Mouse (Mus musculus) limb, embryonic 14.5 days (tissue): ENCODE data around the gene Gm21773. TPM values are rescaled to one million over a fixed set of nuclear protein-coding genes. Genes with fewer than 3 reads are reported as not detected.
"Not testable (repeated sequence)": the region's sequence is repeated elsewhere in the genome, so short reads cannot be mapped to it uniquely, and the experiment has no call there.

Source experiments
- ATAC-seq: fragments of 200-750 bp; cut with Nextera tagmentation; 2 replicates; pipeline ENCODE4 v1.8.0; 2017; ENCODE audit warnings: low read depth, moderate number of reproducible peaks, moderate TSS enrichment; ENCODE audit not compliant: low FRiP score
- DNase-seq: peaks from one replicate; pipeline ENCODE4 v3.0.0-alpha.2; 2015; ENCODE audit warnings: low spot score
- H3K27ac ChIP-seq: fragments of 300-500 bp; sonication (generic); replicated peaks from 2 replicates; pipeline ENCODE4 v1.5.1; 2014; ENCODE audit warnings: low read depth, mild to moderate bottlenecking, low read length, moderate library complexity, mixed read lengths
- H3K27me3 ChIP-seq: fragments of 300-500 bp; sonication (generic); 2 replicates; pipeline ENCODE4 v1.6.1; 2014; ENCODE audit warnings: low read length, mixed read lengths; ENCODE audit not compliant: control insufficient read depth, insufficient read depth
- H3K36me3 ChIP-seq: fragments of 300-500 bp; sonication (generic); 2 replicates; pipeline ENCODE4 v1.6.1; 2014; ENCODE audit warnings: mild to moderate bottlenecking, low read length, moderate library complexity, mixed read lengths; ENCODE audit not compliant: control insufficient read depth, insufficient read depth
- H3K4me1 ChIP-seq: fragments of 300-500 bp; sonication (generic); 2 replicates; pipeline ENCODE4 v1.6.1; 2014; ENCODE audit warnings: antibody characterized with exemption, low read length, mixed read lengths; ENCODE audit not compliant: control insufficient read depth, insufficient read depth
- H3K4me2 ChIP-seq: fragments of 300-500 bp; sonication (generic); replicated peaks from 2 replicates; pipeline ENCODE4 v1.6.1; 2014; ENCODE audit warnings: low read depth, mild to moderate bottlenecking, low read length, moderate library complexity; ENCODE audit not compliant: severe bottlenecking
- H3K4me3 ChIP-seq: fragments of 300-500 bp; sonication (generic); replicated peaks from 2 replicates; pipeline ENCODE4 v1.5.1; 2014; ENCODE audit warnings: low read length
- H3K9ac ChIP-seq: fragments of 300-500 bp; sonication (generic); 2 replicates; pipeline ENCODE4 v1.6.1; 2014; ENCODE audit warnings: mild to moderate bottlenecking, low read depth, low read length, moderate library complexity; ENCODE audit not compliant: severe bottlenecking
- H3K9me3 ChIP-seq: fragments of 300-500 bp; sonication (generic); 2 replicates; pipeline ENCODE4 v1.6.1; 2016; ENCODE audit warnings: low read length; ENCODE audit not compliant: control insufficient read depth
- WGBS: fragments of 180-500 bp; shearing (Covaris S2); extraction: QIAGEN DNeasy Blood & Tissue Kit; methylation state at CpG from one replicate; pipeline ENCODE4 v1.1.7; 2014; 5-methylcytosine and 5-hydroxymethylcytosine counted together
- polyA plus RNA-seq, 2 experiments: library from polyadenylated mRNA; depleted of rRNA in 1 of 2; stranded (reverse) in 1 of 2; unstranded in 1 of 2; fragments of >200 nt; fragmentation: Nextera tagmentation in 1 of 2; extraction: Ambion mirVana in 1 of 2; gene quantifications; 2 replicates each; pipeline versions ENCODE4 v1.2.1 to v1.2.3; 2012 to 2014

The Gm21773 gene
- polyA plus RNA-seq (2012; rRNA removed): not detected in 2 replicates
- not detected in 2 replicates for polyA plus RNA-seq (2014; fragmentation: Nextera tagmentation; extraction: Ambion mirVana)

DNA sequence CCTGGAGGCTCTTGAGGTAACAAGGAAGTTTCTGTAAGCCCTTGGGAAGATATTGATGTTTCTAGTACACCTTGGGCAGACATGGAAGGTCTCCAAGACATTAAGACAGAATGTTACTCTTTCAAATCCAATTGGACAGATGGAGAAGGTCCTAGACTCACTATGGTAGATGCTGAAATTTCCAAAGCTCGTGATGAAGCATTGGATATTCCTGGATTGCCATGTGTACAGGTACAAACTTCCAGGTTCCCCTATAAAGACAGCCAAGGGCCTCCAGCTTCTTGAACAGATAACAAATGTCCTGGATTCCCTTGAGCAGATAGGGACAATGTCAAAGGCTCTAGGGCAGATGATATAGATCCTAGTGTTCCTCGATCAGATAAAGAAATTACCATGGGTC is at the start of gene Gm21773:
Gene Gm21773, minus strand, starts transcription at position 101 of the 400 bp plus-strand sequence.
- WGBS: no CpG with 5 or more reads among the region's 2 CpGs
- H3K27me3 ChIP-seq, H3K4me2 ChIP-seq, DNase-seq, H3K27ac ChIP-seq, H3K9me3 ChIP-seq, H3K36me3 ChIP-seq, H3K4me1 ChIP-seq, H3K9ac ChIP-seq, ATAC-seq, H3K4me3 ChIP-seq: not testable (repeated sequence)
